Mouse (Mus musculus): ENCODE results near the gene Asna1. TPM values are rescaled to one million over a fixed set of nuclear protein-coding genes. Genes with fewer than 3 reads are reported as not detected.

The Asna1 gene
- polyA plus RNA-seq, 1 experiment from 2014 or later, result 127 TPM

GRCm38 (mm10) chr8:84985684-84986378 lies 39.2 kb downstream of the Asna1 start:
- H3K9ac ChIP-seq, result peak overlapping the region; percentile 44
- no peak overlapping the region for H3K27ac ChIP-seq
- no peak for ATAC-seq (ENCODE audit: low FRiP score)
- H3K9me3 ChIP-seq (replicated peaks), result no peaks in the 10 kb centered on the region
- peaks cover 71% of the 10 kb centered on the region for H3K27me3 ChIP-seq
- H3K4me1 ChIP-seq, result peaks cover 43% of the 10 kb centered on the region
- WGBS, result under 1% methylated on average over 50 of the region's 53 CpGs
- peak overlapping the region; percentile 94 for H3K4me2 ChIP-seq (replicated peaks)
- H3K4me3 ChIP-seq, result peak overlapping the region; percentile 44
- H3K36me3 ChIP-seq, result no peaks in the 10 kb centered on the region

DNA sequence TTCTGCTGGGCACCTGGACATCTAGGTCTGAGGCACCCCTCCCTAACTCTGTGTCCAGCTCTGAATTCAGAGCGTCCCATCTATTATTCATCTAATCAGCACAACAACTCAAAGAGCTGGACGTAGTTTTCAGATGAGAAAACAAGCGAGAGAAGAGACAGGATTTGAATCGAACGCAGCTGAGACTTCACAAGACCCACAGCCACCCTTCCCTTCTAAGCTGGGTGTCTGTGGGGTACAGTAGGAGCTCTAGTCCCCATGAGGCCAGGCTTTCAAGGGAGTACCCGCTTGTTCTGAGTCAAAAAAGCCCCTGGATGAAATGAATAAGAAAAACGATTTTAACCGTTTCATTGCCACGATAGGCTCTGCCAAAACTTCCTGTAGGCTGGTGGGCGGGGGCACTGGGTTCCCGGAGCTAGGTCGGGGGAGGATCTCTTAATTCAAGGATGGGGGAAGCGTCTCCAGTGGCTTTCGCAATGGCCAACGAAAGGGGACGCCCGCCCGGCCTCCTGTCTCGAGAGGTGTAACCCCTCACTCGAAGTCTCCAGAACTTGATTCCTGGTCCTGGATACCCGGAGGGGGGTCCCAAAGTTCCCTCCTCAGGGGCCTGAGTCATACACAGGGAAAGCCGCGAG lies 39.9 kb downstream of the Asna1 start:
- no peaks in the 10 kb centered on the region for H3K9me3 ChIP-seq (replicated peaks)
- peak overlapping the region; percentile 44 for H3K9ac ChIP-seq
- H3K36me3 ChIP-seq, result no peaks in the 10 kb centered on the region
- WGBS, result 1% methylated on average over 23 of the region's 23 CpGs
- H3K27ac ChIP-seq, result peak overlapping the region; percentile 48
- peak overlapping the region; percentile 44 for H3K4me3 ChIP-seq
- H3K4me2 ChIP-seq (replicated peaks), result peak overlapping the region; percentile 94
- no peak for ATAC-seq (ENCODE audit: low FRiP score)
- H3K27me3 ChIP-seq, result peaks cover 75% of the 10 kb centered on the region
- H3K4me1 ChIP-seq, result peaks cover 47% of the 10 kb centered on the region

DNA sequence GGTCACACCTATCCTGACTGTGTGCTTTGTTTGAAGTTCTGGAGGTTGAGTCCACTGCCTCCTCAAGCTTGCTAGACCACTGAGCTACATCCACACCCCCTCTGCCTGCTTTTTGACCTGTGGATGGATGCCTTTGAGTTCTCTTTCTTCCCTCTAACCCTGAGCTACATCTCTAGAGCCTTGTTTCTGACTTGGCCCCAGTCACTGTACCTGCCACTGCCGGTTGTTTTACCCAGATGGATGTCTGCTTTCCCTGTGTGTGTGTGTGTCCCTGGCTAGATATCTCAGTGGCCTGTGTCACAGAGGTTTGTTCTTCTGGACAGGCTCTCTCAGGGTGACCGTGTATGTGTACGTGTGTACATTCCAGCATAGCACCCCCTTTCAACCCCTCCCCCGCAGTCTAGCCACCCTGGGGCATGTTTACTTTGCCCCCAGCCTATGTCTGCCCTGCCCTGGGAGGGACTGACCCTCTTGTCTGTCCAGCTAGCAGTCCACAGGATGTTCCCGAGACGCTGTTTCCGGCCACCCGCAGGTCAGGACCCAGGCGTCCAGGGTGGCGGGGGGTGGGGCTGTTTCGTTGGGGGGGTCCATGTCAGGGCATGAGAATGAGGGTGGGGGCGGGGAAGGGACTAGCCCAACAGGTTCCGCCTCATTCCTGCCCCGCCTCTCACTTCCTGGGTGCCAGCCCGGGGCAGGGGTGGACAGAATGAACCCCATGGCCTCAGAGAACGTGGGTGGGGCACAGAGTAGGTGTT lies 40.6 kb downstream of the Asna1 start:
- H3K4me1 ChIP-seq, result peaks cover 52% of the 10 kb centered on the region
- H3K9me3 ChIP-seq (replicated peaks), result no peaks in the 10 kb centered on the region
- no peaks in the 10 kb centered on the region for H3K36me3 ChIP-seq
- peak overlapping the region; percentile 94 for H3K4me2 ChIP-seq (replicated peaks)
- peak overlapping the region; percentile 48 for H3K27ac ChIP-seq
- 13% methylated on average over 16 of the region's 16 CpGs for WGBS
- H3K9ac ChIP-seq, result 0 out of 2 replicates have a peak overlapping the region, but pooled peaks have one; percentile 23
- ATAC-seq (ENCODE audit: low FRiP score), result no peak
- peak overlapping the region; percentile 44; the same call in 1 of the 2 replicates for H3K4me3 ChIP-seq
- peaks cover 80% of the 10 kb centered on the region for H3K27me3 ChIP-seq

- H3K36me3 ChIP-seq, result no peaks in the 10 kb centered on the region
- H3K27ac ChIP-seq, result no peak overlapping the region
- no peak overlapping the region for H3K4me3 ChIP-seq
- peaks cover 67% of the 10 kb centered on the region for H3K4me1 ChIP-seq
- no peaks in the 10 kb centered on the region for H3K9me3 ChIP-seq (replicated peaks)
- H3K27me3 ChIP-seq, result peaks cover 85% of the 10 kb centered on the region
- H3K9ac ChIP-seq, result no peak overlapping the region
- no peak overlapping the region for H3K4me2 ChIP-seq (replicated peaks)
- 71% methylated on average over 3 of the region's 3 CpGs for WGBS
- no peak for ATAC-seq (ENCODE audit: low FRiP score)
Observed at GRCm38 (mm10) chr8:84982499-84983011, 42.5 kb downstream of the Asna1 start.

GRCm38 (mm10) chr8:84981644-84982498 lies 43.2 kb downstream of the Asna1 start:
- H3K4me3 ChIP-seq, result no peak overlapping the region
- H3K4me1 ChIP-seq, result peaks cover 74% of the 10 kb centered on the region
- H3K9ac ChIP-seq, result no peak overlapping the region
- H3K9me3 ChIP-seq (replicated peaks), result no peaks in the 10 kb centered on the region
- 0 out of 2 replicates have a peak overlapping the region, but pooled peaks have one; percentile 23 for H3K27ac ChIP-seq
- no peaks in the 10 kb centered on the region for H3K36me3 ChIP-seq
- H3K4me2 ChIP-seq (replicated peaks), result no peak overlapping the region
- 73% methylated on average over 15 of the region's 15 CpGs for WGBS
- ATAC-seq (ENCODE audit: low FRiP score), result no peak
- peaks cover 85% of the 10 kb centered on the region for H3K27me3 ChIP-seq

- H3K27ac ChIP-seq, result peak overlapping the region; percentile 30
- no peaks in the 10 kb centered on the region for H3K36me3 ChIP-seq
- peaks cover 79% of the 10 kb centered on the region for H3K4me1 ChIP-seq
- 0 out of 2 replicates have a peak overlapping the region, but pooled peaks have one; percentile 6 for H3K9ac ChIP-seq
- 0 out of 2 replicates have a peak overlapping the region, but pooled peaks have one; percentile 6 for H3K4me3 ChIP-seq
- H3K4me2 ChIP-seq (replicated peaks), result peak overlapping the region; percentile 95
- 36% methylated on average over 11 of the region's 11 CpGs for WGBS
- peaks cover 75% of the 10 kb centered on the region for H3K27me3 ChIP-seq
- H3K9me3 ChIP-seq (replicated peaks), result no peaks in the 10 kb centered on the region
- ATAC-seq (ENCODE audit: low FRiP score), result no peak
Observed at GRCm38 (mm10) chr8:84980622-84981358, 44.3 kb downstream of the Asna1 start.

- no peaks in the 10 kb centered on the region for H3K36me3 ChIP-seq
- H3K4me2 ChIP-seq (replicated peaks), result peak overlapping the region; percentile 95
- peak overlapping the region; percentile 30 for H3K4me3 ChIP-seq
- H3K4me1 ChIP-seq, result peaks cover 73% of the 10 kb centered on the region
- peak overlapping the region; percentile 30; the same call in 1 of the 2 replicates for H3K27ac ChIP-seq
- H3K9me3 ChIP-seq (replicated peaks), result no peaks in the 10 kb centered on the region
- peak; percentile 14; the same call in 1 of the 2 replicates for ATAC-seq (ENCODE audit: low FRiP score)
- peak overlapping the region; percentile 24 for H3K9ac ChIP-seq
- 3% methylated on average over 32 of the region's 42 CpGs for WGBS
- peaks cover 66% of the 10 kb centered on the region for H3K27me3 ChIP-seq
Observed at GRCm38 (mm10) chr8:84979599-84980421, 45.3 kb downstream of the Asna1 start.

GRCm38 (mm10) chr8:84978248-84978940 lies 46.7 kb downstream of the Asna1 start, which contains the start of gene Junb:
Gene Junb (minus strand): TSS chr8:84978718.
- ATAC-seq (ENCODE audit: low FRiP score), result peak; percentile 32
- peak within 1 kb of the TSS; percentile 48 for H3K27ac ChIP-seq
- H3K27me3 ChIP-seq, result peaks cover 56% of the 10 kb centered on the region

GRCm38 (mm10) chr8:84977435-84978247 lies 47.4 kb downstream of the Asna1 start:
- peaks cover 17% of the 10 kb centered on the region for H3K36me3 ChIP-seq
- H3K4me2 ChIP-seq (replicated peaks), result peak overlapping the region; percentile 95
- no peaks in the 10 kb centered on the region for H3K9me3 ChIP-seq (replicated peaks)
- 2% methylated on average over 69 of the region's 70 CpGs for WGBS
- H3K4me1 ChIP-seq, result peaks cover 64% of the 10 kb centered on the region
- no peak for ATAC-seq (ENCODE audit: low FRiP score)
- peak overlapping the region; percentile 48 for H3K27ac ChIP-seq
- H3K9ac ChIP-seq, result peak overlapping the region; percentile 63
- H3K4me3 ChIP-seq, result peak overlapping the region; percentile 48
- H3K27me3 ChIP-seq, result peaks cover 53% of the 10 kb centered on the region

More at GRCm38 (mm10) chr8:84978248-84978940, 46.7 kb downstream of the Asna1 start, which contains the start of gene Junb:
- WGBS, result under 1% methylated on average over 63 of the region's 63 CpGs
- Histone ChIP-seq H3K4me1 (peaks cover 66% of the 10 kb centered on the region), H3K4me2 (replicated peaks) (peak within 1 kb of the TSS; percentile 95), H3K4me3 (peak within 1 kb of the TSS; percentile 48), H3K9me3 (replicated peaks) (no peaks in the 10 kb centered on the region), H3K9ac (peak within 1 kb of the TSS; percentile 63), H3K36me3 (peaks cover 9% of the 10 kb centered on the region; the same call in 1 of the 2 replicates)
